Mouse (Mus musculus) frontal cortex, adult (tissue): ENCODE measurements around the gene Tmem178.

Source experiments
- ATAC-seq: cut with Nextera tagmentation; 2 replicates; pipeline ENCODE4 v1.9.2; 2017; ENCODE audit warnings: mild to moderate bottlenecking, moderate library complexity, mixed read lengths; ENCODE audit not compliant: low TSS enrichment

Tmem178 gene

GRCm38 (mm10) chr17:80991535-80992127 is 47.2 kb downstream of the Tmem178 start:
- peak; percentile 57 for ATAC-seq

GRCm38 (mm10) chr17:80997226-80997625 is 52.8 kb downstream of the Tmem178 start:
- no peak for ATAC-seq

- no peak for ATAC-seq
These were observed 54.5 kb downstream of the Tmem178 start for GRCm38 (mm10) chr17:80998958-80999357.

DNA sequence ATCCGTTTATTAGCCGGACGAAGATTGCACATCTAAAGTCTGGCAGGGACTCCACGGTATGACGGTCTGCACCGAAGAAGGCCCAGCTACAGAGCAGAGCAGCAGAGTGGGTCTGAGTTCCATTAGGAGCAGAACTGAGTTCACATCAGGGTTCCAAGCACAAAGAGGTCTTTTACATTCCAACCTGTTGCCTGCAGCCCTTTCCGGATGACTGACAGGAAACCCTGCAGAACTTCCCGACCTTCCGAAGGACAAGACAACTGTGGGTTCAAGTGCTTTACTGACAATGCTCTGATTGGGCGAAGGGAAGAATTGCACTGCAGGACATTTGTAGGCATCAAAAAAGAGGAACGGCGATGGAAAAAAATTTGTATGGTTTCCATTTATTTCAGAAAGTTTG is 56.6 kb downstream of the Tmem178 start:
- no peak for ATAC-seq

- ATAC-seq = no peak
These were observed 57.2 kb downstream of the Tmem178 start for GRCm38 (mm10) chr17:81001647-81002046.

DNA sequence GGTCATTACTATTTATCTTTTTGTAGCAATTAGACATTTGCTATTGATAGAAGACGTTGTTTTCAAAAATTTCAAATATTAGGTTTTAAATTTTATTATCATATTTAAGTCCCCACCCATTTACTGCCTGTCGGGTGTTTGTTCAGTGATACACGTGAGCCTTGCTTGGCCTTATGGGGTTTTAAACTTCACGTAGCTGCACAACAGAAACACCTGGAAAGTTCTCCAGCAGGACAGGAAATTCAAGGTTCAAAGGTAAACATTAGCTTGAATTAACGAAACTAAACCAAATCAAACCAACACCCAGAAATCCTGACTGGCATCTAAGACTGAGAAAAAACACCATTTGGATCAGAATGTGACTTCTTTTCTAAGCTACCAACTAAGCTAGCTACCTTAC is 57.7 kb downstream of the Tmem178 start:
- ATAC-seq = no peak

GRCm38 (mm10) chr17:81004454-81004853 is 60.0 kb downstream of the Tmem178 start:
- ATAC-seq = no peak

DNA sequence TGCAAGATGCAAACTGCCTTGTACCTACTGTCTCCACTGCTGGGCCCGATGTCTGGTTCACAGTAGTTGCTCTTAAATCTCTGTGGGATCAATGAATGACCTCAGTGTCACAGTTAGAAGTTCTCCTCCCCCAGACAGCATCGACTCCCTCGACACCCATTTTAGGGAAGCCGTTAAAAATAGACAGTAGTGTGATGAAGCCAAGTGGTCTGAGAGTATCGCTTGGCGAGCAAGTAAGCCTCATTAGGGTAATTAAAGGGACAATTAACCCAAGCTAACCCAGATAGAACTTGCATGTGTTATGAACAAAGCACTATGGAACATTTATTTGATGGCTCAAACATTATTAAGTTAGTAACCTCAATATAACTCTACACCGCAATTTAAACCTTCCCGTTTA is 60.9 kb downstream of the Tmem178 start:
- no peak for ATAC-seq

DNA sequence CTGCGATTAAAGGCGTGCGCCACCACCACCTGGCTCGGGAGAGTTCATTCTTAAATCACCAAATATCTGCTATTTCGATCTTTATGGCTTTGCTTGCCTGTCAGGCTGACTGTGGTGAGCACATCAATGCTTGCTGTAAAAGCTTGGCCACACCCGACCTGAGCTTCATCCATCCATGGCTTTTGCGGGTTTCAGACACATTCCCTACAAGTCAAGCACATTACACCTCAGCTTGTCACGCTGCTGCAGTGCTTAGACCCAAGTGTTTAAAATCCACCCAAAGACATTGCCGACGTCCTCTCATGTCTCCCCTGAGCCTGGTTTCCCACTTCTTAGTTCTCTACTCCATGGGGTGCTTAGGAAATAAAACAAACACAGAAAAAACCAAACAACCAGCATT is 64.7 kb downstream of the Tmem178 start:
- no peak for ATAC-seq

GRCm38 (mm10) chr17:81010199-81010598 is 65.8 kb downstream of the Tmem178 start:
- no peak for ATAC-seq

GRCm38 (mm10) chr17:81010844-81011685 is 66.6 kb downstream of the Tmem178 start:
- peak; percentile 70 for ATAC-seq

GRCm38 (mm10) chr17:81015814-81016447 is 71.5 kb downstream of the Tmem178 start:
- ATAC-seq = peak; percentile 72

- ATAC-seq = 0 out of 2 replicates have a peak, but pooled peaks have one; percentile 10
These were observed 72.7 kb downstream of the Tmem178 start for GRCm38 (mm10) chr17:81017132-81017531.

- ATAC-seq = no peak
These were observed 82.9 kb downstream of the Tmem178 start for GRCm38 (mm10) chr17:81027331-81027730.

DNA sequence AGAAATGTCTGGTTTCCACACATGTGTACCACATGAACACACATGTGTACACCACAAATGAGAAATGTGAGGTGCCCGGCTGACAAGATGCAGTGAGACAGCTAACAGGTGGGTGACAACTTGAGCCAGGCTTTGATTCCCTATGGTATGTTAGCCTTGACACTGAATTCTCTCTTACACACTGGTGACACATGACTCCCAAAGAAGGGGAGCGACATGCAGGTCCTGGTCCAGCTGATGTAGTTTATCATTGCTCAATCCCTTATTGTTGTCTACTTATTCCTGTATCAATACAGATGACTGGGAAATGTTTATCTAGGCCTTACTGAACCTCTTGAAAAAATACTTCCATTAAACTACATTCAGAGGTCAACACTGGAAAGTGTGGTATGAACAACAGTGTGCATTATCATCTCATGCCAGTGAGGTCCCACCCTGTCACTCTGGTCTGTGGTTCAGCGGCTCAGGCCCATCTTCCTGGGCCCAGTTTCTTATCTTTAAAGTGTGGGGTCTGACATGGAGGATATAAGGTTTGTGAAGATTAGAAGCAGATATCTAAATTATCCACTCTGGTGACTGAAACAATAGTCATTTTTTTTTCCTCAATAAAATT is 87.5 kb downstream of the Tmem178 start:
- no peak for ATAC-seq

GRCm38 (mm10) chr17:81032957-81033356 is 88.5 kb downstream of the Tmem178 start:
- ATAC-seq = no peak

GRCm38 (mm10) chr17:81035354-81035753 is 90.9 kb downstream of the Tmem178 start:
- ATAC-seq = no peak

GRCm38 (mm10) chr17:81038707-81039408 is 94.4 kb downstream of the Tmem178 start:
- ATAC-seq = no peak

GRCm38 (mm10) chr17:81041662-81042061 is 97.2 kb downstream of the Tmem178 start:
- ATAC-seq = no peak

- ATAC-seq = peak; percentile 44
These were observed 99.9 kb downstream of the Tmem178 start for GRCm38 (mm10) chr17:81044356-81044755.

DNA sequence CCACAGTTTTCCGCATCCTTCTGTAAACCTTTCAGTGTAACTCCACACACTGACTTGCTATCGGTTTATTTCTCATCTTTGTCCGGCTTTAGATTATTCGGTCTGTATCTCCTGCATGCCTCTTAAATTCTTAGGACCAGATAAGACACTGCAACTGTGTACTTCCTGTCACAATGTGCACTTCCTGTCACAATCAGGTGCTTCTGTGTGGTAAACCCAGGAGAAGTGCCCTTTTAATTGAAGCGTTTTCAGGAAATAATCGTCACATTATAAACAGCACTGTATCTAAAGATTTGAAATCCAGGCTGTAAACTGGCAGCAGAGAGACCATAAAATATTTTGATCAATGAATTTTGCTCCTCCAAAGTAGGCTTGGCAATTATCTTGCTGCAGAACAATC is 100.7 kb downstream of the Tmem178 start:
- ATAC-seq = no peak
